Mouse (Mus musculus) forebrain, embryonic 13.5 days (tissue): Measurements from ENCODE around the gene Dph2. TPM values are rescaled to one million over a fixed set of nuclear protein-coding genes. Genes with fewer than 3 reads are reported as not detected.

Experiments
- ATAC-seq: fragments of 200-750 bp; cut with Nextera tagmentation; 2 replicates; pipeline ENCODE4 v1.8.0; 2017
- H3K27ac ChIP-seq: fragments of 300-500 bp; sonication (generic); 2 replicates; pipeline ENCODE4 v1.5.1; 2015; ENCODE audit warnings: inconsistent platforms, mild to moderate bottlenecking, moderate library complexity
- H3K27me3 ChIP-seq: fragments of 300-500 bp; sonication (generic); 2 replicates; pipeline ENCODE4 v1.6.1; 2015; ENCODE audit warnings: mild to moderate bottlenecking, inconsistent platforms
- H3K36me3 ChIP-seq: fragments of 300-500 bp; sonication (generic); 2 replicates; pipeline ENCODE4 v1.6.1; 2015; ENCODE audit warnings: mild to moderate bottlenecking, inconsistent platforms; ENCODE audit not compliant: poor library complexity, severe bottlenecking
- H3K4me1 ChIP-seq: fragments of 300-500 bp; sonication (generic); 2 replicates; pipeline ENCODE4 v1.6.1; 2015; ENCODE audit warnings: inconsistent platforms
- H3K4me2 ChIP-seq: fragments of 300-500 bp; sonication (generic); 2 replicates; pipeline ENCODE4 v1.6.1; 2015; ENCODE audit warnings: inconsistent platforms, mild to moderate bottlenecking, moderate library complexity
- H3K4me3 ChIP-seq: fragments of 300-500 bp; sonication (generic); 2 replicates; pipeline ENCODE4 v1.5.1; 2015; ENCODE audit warnings: mild to moderate bottlenecking, inconsistent platforms
- H3K9ac ChIP-seq: fragments of 300-500 bp; sonication (generic); 2 replicates; pipeline ENCODE4 v1.6.1; 2015; ENCODE audit warnings: mild to moderate bottlenecking, inconsistent platforms
- H3K9me3 ChIP-seq: fragments of 300-500 bp; sonication (generic); replicated peaks from 2 replicates; pipeline ENCODE4 v1.6.1; 2016; ENCODE audit warnings: inconsistent platforms
- WGBS: fragments of 180-500 bp; shearing (Covaris S2); methylation state at CpG from one replicate; pipeline ENCODE4 v1.1.7; 2015; 5-methylcytosine and 5-hydroxymethylcytosine counted together
- polyA plus RNA-seq: library from polyadenylated mRNA; unstranded; fragments of >200 nt; fragmentation: Nextera tagmentation; extraction: Ambion mirVana; gene quantifications from 2 replicates; pipeline ENCODE4 v1.2.1, GENCODE M21; 2015

Gene Dph2
- polyA plus RNA-seq, 1 experiment from 2014 or later: 27.3 TPM

DNA sequence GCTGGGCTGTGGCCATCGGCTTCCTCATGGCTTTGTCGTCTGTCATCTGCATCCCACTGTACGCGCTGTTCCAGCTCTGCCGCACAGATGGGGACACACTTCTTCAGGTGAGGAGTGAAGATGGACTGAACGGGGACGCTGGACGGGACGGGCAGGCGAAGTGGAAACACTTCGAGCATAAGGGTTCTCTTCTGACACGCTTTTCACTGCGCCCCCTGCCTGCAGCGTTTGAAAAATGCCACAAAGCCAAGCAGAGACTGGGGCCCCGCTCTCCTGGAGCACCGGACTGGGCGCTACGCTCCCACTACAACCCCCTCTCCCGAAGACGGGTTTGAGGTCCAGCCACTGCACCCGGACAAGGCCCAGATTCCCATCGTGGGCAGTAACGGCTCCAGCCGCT lies 24.0 kb downstream of the Dph2 start:
- peak overlapping the region; percentile 26; the same call in 1 of the 2 replicates for H3K4me2 ChIP-seq
- WGBS: 19% methylated on average over 24 of the region's 24 CpGs
- peaks cover 31% of the 10 kb centered on the region for H3K4me1 ChIP-seq
- H3K36me3 ChIP-seq: peaks cover 4% of the 10 kb centered on the region; the same call in 1 of the 2 replicates
- H3K27ac ChIP-seq: no peak overlapping the region
- no peak overlapping the region; the same call in 1 of the 2 replicates for H3K9ac ChIP-seq
- no peaks in the 10 kb centered on the region for H3K9me3 ChIP-seq
- no peak overlapping the region for H3K4me3 ChIP-seq
- ATAC-seq: peak; percentile 4; the same call in 1 of the 2 replicates
- H3K27me3 ChIP-seq: peaks cover 9% of the 10 kb centered on the region

DNA sequence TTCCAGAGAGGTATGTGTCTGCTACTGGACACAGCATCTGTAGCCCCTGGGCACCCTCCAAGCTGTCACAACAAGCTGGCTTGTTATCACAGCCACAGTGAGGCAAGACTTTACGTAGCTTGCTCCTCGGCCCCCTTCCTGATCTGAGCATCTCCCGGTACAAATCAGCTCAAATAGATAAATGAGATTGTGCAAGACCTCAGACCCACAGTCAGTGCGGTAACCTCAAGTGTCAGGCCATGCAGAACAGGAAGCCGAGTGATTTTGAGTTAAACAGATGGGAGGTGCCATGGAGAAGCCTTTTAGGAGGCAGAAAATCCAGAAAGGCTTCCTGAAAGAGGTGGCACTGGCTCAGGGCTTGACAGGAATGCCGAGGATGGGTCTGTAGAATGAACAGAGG lies 24.8 kb downstream of the Dph2 start:
- no peak overlapping the region for H3K9ac ChIP-seq
- no peak overlapping the region for H3K27ac ChIP-seq
- peaks cover 27% of the 10 kb centered on the region for H3K4me1 ChIP-seq
- no peaks in the 10 kb centered on the region for H3K9me3 ChIP-seq
- 84% methylated on average over 6 of the region's 6 CpGs for WGBS
- peaks cover 9% of the 10 kb centered on the region for H3K27me3 ChIP-seq
- H3K36me3 ChIP-seq: 0 out of 2 replicates have a peak, but pooled peaks cover 3% of the 10 kb centered on the region
- no peak overlapping the region for H3K4me3 ChIP-seq
- no peak for ATAC-seq
- no peak overlapping the region for H3K4me2 ChIP-seq

DNA sequence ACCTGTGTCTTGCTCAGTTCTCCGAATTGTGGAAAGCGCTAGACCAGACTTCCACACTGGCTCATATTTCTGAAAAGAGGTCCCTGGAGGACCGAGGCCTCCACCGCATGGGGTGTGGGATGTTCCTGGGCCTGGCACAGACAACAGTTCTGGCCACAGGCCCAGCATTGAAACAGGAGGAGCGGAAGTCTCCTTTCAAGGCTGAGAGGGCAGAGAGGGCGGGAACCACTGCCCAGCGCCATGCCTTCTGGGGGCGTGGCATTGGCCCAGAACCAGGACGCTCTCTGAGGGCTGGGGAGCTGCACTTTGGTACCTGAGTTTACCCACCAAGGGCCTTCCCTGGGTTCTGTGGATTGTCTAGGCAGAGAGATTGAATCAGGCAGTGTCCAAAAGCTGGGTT lies 25.7 kb downstream of the Dph2 start:
- Histone ChIP-seq H3K9ac (no peak overlapping the region), H3K27me3 (peaks cover 9% of the 10 kb centered on the region), H3K9me3 (no peaks in the 10 kb centered on the region), H3K27ac (no peak overlapping the region), H3K4me3 (no peak overlapping the region), H3K4me2 (no peak overlapping the region), H3K36me3 (no peaks in the 10 kb centered on the region), H3K4me1 (peaks cover 27% of the 10 kb centered on the region)
- ATAC-seq: no peak
- 51% methylated on average over 9 of the region's 9 CpGs for WGBS

DNA sequence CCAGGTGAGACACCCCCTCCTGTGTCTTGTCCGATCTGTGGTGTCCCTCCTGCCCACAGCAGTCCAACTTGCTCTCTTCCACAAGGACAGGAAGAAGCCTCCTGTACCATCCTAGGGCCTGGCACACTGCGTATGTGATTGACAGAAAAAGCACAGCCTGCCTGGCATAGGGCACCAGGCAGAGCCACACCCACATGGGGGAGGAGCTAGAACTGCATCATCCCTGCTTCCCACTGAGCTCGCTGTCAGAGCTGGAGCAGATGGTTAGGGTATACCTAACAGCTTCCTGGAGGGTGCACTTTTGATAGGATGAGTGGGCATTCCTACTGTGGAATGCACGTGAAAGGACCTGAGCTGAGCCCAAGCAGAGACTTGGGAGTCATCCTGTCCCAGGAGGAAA lies 29.0 kb downstream of the Dph2 start:
- no peak overlapping the region for H3K9ac ChIP-seq
- H3K27me3 ChIP-seq: peaks cover 9% of the 10 kb centered on the region
- peak; percentile 85 for ATAC-seq
- H3K4me1 ChIP-seq: peaks cover 21% of the 10 kb centered on the region
- H3K27ac ChIP-seq: no peak overlapping the region
- 33% methylated on average over 4 of the region's 4 CpGs for WGBS
- no peaks in the 10 kb centered on the region for H3K9me3 ChIP-seq
- no peaks in the 10 kb centered on the region for H3K36me3 ChIP-seq
- no peak overlapping the region for H3K4me2 ChIP-seq
- H3K4me3 ChIP-seq: no peak overlapping the region

DNA sequence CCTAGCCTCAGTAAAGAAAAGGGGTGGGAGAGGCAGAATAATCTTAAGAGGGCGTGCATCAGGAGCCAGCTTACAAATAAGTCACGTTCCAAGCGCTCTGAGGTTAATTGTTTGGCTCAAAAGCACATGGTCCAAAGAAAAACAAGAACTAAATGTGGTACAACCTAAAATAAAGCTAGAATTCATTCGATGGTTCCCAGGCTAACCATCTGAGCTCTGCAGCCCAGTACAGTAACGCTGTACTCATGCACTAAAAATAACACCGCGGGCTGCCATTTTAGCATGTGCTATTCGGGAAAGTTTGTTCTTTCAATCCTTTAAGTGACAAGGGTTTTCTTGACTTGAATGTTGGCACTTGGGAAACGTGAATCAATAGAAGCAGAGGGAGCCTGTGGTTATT lies 31.3 kb downstream of the Dph2 start:
- Histone ChIP-seq H3K27me3 (no peaks in the 10 kb centered on the region), H3K27ac (no peak overlapping the region)
- WGBS: 78% methylated on average over 9 of the region's 9 CpGs

DNA sequence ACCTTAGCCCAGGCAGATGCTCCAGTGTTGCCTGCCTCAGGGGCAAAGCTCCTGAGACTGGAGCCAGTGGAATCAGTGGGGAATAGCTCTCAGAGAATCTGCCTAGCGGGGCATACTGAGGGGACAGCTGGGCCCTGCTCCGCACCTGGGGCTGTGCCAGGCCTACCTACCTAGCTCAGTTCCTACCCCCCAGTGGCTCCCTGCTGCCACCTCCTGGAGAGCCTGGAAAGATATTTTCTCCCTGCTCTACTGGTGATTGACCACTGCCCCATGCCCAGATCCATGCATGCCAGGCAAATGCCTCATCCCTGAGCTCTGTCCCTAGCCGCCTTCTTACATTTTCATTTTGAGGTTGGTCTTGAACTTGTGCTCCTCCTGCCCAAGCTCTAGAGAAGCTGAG lies 33.0 kb downstream of the Dph2 start:
- no peaks in the 10 kb centered on the region for H3K27me3 ChIP-seq
- no peaks in the 10 kb centered on the region for H3K9me3 ChIP-seq
- no peak overlapping the region for H3K27ac ChIP-seq
- no peak overlapping the region for H3K4me2 ChIP-seq
- H3K4me1 ChIP-seq: peaks cover 13% of the 10 kb centered on the region
- H3K9ac ChIP-seq: no peak overlapping the region
- H3K4me3 ChIP-seq: no peak overlapping the region
- WGBS: 57% methylated on average over 3 of the region's 3 CpGs
- H3K36me3 ChIP-seq: peaks cover 5% of the 10 kb centered on the region; the same call in 1 of the 2 replicates
- peak; percentile 31; the same call in 1 of the 2 replicates for ATAC-seq

More for the DNA sequence above, 31.3 kb downstream of the Dph2 start:
- Histone ChIP-seq H3K9me3 (no peaks in the 10 kb centered on the region), H3K36me3 (peaks cover 5% of the 10 kb centered on the region; the same call in 1 of the 2 replicates), H3K4me3 (no peak overlapping the region), H3K9ac (no peak overlapping the region), H3K4me2 (no peak overlapping the region), H3K4me1 (peaks cover 9% of the 10 kb centered on the region)
- ATAC-seq: no peak

DNA sequence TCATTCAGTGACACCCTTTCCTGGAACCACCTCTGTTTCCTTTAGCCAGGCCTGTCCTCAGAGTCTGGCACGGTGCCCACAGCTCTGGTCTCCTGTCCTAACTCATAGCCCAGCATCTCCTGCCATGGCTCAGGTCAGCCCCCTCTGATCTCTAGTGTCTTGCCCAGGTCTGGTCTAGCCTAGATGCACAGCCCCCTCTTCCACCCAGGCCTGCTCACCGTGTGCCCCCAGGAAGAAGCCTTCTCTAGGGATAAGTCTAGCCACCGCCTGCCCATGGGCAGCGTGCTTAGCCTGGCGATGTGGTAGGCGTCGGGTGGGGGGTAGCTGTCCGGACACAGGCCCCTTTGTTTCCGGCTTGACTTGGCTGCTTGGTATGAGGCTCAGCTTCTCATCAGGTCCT lies 36.7 kb downstream of the Dph2 start:
- 0 out of 2 replicates have a peak, but pooled peaks cover 8% of the 10 kb centered on the region for H3K4me1 ChIP-seq
- 83% methylated on average over 9 of the region's 9 CpGs for WGBS
- H3K4me3 ChIP-seq: no peak overlapping the region
- H3K36me3 ChIP-seq: peaks cover 5% of the 10 kb centered on the region; the same call in 1 of the 2 replicates
- no peaks in the 10 kb centered on the region for H3K9me3 ChIP-seq
- H3K9ac ChIP-seq: no peak overlapping the region
- no peak overlapping the region for H3K4me2 ChIP-seq
- no peak overlapping the region for H3K27ac ChIP-seq
- no peaks in the 10 kb centered on the region for H3K27me3 ChIP-seq
- no peak for ATAC-seq

DNA sequence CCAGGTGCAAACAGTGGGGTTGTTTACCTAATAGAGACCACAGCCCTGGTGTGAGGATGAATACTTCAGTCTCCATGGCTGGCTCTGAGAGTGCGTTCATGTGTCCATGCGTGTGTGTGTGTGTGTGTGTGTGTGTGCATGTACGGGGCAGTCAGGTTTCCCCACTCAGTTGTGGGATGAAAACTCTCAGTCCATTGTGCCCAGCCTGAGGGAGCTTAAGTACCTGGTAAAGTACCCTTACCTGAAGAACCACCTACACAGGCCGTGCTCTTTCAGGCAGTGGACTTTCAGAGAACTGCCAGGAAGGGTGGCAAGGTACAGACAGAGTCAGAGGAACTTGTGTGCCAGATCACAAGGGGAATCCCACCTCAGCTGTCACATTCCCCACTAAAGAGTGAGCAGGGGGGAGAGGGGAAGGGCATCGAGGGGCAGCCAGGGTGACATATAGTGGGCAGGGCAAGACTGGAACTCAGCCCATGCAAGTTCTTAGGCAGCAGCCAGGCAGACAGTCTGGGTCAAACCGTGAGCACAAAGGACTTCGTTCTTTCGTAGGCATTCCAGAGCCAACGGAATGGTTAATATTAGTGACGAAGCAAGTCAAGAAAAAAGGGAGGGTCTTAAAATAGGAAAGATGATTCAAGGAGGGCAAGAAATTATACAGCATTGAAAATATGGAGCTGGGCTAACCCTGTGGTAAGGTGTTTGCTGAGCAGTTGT lies 39.5 kb downstream of the Dph2 start:
- Histone ChIP-seq H3K4me1 (peaks cover 19% of the 10 kb centered on the region), H3K9ac (no peak overlapping the region), H3K36me3 (peaks cover 5% of the 10 kb centered on the region; the same call in 1 of the 2 replicates), H3K27me3 (no peaks in the 10 kb centered on the region), H3K27ac (no peak overlapping the region), H3K4me3 (no peak overlapping the region), H3K9me3 (no peaks in the 10 kb centered on the region), H3K4me2 (no peak overlapping the region)
- ATAC-seq: no peak
- 89% methylated on average over 10 of the region's 10 CpGs for WGBS

DNA sequence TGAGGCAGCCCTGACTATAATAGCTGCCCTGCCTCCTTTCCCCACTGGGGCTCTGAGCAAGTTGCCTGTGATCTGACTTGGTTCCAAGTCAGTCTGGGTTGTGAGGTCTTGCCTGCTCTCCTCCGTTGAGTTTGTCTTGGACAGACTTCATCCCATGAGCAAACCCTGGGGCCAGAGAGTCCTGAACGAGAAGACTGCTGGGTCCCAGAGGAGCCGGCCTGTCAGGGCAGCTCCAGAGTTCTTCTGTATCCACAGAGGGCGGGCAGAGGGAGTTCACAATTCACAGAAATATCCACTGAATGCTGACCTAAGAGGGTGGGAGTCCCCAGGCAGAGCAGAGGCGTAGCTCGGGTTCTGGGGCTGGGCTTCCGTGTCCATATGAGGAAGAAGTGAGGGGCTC lies 41.0 kb downstream of the Dph2 start:
- no peak overlapping the region for H3K9ac ChIP-seq
- H3K4me3 ChIP-seq: no peak overlapping the region
- H3K27ac ChIP-seq: no peak overlapping the region
- ATAC-seq: no peak
- no peak overlapping the region for H3K4me2 ChIP-seq
- no peaks in the 10 kb centered on the region for H3K36me3 ChIP-seq
- no peaks in the 10 kb centered on the region for H3K27me3 ChIP-seq
- WGBS: 77% methylated on average over 7 of the region's 7 CpGs
- peaks cover 24% of the 10 kb centered on the region for H3K4me1 ChIP-seq
- H3K9me3 ChIP-seq: no peaks in the 10 kb centered on the region

DNA sequence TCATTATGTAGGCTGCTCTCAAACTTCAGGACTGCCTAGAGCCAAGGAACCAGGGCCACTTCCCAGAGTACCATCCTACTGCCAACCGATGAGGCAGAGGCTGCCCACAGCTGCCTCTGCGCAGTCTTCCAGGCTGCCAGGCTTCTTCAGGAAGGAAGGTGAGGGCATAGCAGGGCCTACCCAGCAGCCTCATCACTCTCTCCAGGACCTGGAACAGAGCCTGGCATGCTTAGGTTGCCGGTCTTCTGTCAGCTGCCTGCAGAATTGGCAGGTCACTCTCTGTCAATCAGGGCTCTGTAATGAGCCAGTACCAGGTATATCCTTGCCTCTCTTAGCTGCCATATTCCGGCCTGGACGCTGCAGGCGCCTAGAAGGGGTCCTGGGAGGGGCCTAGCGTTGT lies 41.7 kb downstream of the Dph2 start:
- peaks cover 23% of the 10 kb centered on the region for H3K4me1 ChIP-seq
- H3K9ac ChIP-seq: no peak overlapping the region
- no peak overlapping the region for H3K4me2 ChIP-seq
- no peaks in the 10 kb centered on the region for H3K27me3 ChIP-seq
- no peaks in the 10 kb centered on the region for H3K9me3 ChIP-seq
- no peak for ATAC-seq
- no peaks in the 10 kb centered on the region for H3K36me3 ChIP-seq
- 73% methylated on average over 7 of the region's 7 CpGs for WGBS
- no peak overlapping the region for H3K4me3 ChIP-seq
- no peak overlapping the region for H3K27ac ChIP-seq

DNA sequence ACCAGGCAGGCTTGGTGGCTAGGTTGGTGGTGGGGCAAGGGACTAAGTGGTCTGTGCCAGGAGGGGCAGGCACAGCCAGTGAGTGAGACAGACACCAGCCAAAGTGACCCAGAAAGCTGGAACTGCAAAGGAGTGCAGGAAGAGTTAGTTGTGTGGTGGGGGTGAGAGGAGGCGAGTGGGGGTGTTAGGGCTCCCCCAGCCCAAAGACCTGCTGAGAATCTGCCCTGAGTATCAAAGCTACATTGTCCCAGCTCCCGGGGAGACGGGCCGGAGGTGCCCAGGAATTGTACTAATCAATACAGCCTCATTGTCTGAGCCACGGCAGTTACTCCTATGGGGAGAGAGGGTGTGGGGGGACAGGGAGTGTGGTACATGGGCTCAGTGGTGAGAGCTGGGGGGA lies 42.3 kb downstream of the Dph2 start:
- H3K4me2 ChIP-seq: 0 out of 2 replicates have a peak overlapping the region, but pooled peaks have one; percentile 2
- H3K27me3 ChIP-seq: no peaks in the 10 kb centered on the region
- H3K36me3 ChIP-seq: no peaks in the 10 kb centered on the region
- no peak for ATAC-seq
- H3K9ac ChIP-seq: no peak overlapping the region
- H3K9me3 ChIP-seq: no peaks in the 10 kb centered on the region
- H3K4me3 ChIP-seq: no peak overlapping the region
- H3K4me1 ChIP-seq: peaks cover 21% of the 10 kb centered on the region
- no peak overlapping the region for H3K27ac ChIP-seq
- WGBS: 8% methylated on average over 5 of the region's 5 CpGs

DNA sequence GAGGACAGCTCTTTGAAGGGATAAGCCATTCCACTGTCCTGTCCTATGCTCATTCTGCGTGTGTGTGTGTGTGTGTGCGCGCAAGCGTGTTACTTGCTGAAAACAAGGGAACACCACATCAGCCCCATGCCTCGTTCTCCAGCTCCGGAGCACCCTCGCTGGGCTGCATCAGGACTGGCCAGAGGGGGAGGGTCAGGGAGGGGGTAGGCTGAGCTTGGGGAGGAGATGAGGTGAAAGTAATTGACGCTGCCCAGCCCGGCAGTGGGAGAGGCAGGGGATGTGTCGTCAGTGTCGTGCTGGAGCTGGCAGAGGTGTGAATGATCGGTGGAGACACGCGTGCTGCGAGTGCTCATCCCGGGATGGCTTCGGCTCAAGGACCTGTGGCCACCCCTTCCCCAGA lies 42.8 kb downstream of the Dph2 start:
- 0 out of 2 replicates have a peak overlapping the region, but pooled peaks have one; percentile 10 for H3K4me2 ChIP-seq
- peaks cover 21% of the 10 kb centered on the region for H3K4me1 ChIP-seq
- WGBS: 41% methylated on average over 17 of the region's 17 CpGs
- H3K9ac ChIP-seq: 0 out of 2 replicates have a peak overlapping the region, but pooled peaks have one; percentile 12
- H3K36me3 ChIP-seq: no peaks in the 10 kb centered on the region
- H3K27ac ChIP-seq: no peak overlapping the region
- no peak overlapping the region for H3K4me3 ChIP-seq
- no peak for ATAC-seq
- no peaks in the 10 kb centered on the region for H3K27me3 ChIP-seq
- no peaks in the 10 kb centered on the region for H3K9me3 ChIP-seq
